Mouse (Mus musculus): ENCODE results near the gene Sapcd1.

The Sapcd1 gene

DNA sequence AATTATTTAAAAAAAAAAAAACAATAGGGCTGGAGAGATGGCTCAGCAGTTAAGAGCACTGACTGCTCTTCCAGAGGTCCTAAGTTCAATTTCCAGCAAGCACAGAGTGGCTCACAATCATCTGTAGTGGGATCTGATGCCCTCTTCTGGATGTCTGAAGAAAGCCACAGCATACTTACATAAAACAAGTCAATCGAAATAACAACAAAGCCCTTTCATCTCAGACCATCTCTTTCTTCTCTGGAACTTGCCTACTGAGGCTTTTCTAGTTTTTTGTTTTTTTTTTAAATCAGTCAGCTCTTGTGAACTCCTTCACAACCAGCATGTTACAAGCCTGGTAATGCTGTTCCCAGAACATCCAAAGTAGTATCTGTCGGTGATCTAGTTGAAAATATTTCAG, 47.2 kb downstream of the Sapcd1 start:
- DNase-seq (ENCODE audit: low spot score) = no peak

DNA sequence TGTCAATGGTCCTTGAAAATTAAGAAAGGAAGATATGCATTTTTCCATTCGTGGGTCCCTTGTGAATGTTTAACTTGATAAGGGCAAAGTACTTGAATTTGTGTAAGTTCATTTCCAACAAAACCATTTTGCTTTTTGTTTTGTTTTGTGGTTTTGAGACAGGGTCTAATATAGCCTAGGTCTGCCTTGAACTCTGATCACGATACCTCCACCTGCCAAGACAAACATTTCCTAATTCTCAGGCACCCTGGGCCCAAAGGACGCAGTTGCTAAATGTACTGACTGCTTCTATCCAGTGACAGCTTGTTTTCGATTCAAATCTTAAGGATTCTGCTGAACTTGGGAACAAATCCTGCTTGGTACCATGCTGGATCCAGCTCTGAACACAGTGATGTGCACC, 48.2 kb downstream of the Sapcd1 start:
- DNase-seq (ENCODE audit: low spot score) = no peak

DNA sequence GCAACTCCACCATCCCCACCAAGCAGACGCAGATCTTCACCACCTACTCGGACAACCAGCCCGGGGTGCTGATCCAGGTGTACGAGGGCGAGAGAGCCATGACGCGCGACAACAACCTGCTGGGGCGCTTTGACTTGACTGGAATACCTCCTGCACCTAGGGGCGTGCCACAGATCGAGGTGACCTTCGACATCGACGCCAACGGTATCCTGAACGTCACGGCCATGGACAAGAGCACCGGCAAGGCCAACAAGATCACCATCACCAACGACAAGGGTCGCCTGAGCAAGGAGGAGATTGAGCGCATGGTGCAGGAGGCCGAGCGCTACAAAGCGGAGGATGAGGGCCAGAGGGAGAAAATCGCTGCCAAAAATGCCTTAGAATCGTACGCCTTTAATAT, 49.6 kb downstream of the Sapcd1 start:
- no peak for DNase-seq (ENCODE audit: low spot score)

DNA sequence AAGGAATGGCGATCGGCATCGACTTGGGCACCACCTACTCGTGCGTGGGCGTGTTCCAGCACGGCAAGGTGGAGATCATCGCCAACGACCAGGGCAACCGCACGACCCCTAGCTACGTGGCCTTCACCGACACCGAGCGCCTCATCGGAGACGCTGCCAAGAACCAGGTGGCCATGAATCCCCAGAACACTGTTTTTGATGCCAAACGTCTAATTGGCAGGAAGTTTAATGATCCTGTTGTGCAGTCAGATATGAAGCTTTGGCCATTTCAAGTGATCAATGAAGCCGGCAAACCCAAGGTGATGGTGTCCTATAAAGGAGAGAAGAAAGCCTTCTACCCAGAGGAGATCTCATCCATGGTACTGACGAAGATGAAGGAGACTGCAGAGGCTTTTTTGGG, 50.8 kb downstream of the Sapcd1 start:
- no peak for DNase-seq (ENCODE audit: low spot score)

All from layer of hippocampus, adult 11-12 months (tissue).